ENCODE assay signal across 9 mouse cellular contexts in genomic region chr13:9846543-9847434, GRCm38 (mm10).
A peak's percentile ranks its signal among the peaks of the same experiment; 100 is the strongest.
DNase-seq lines count a peak whose midpoint lies in the region; ATAC-seq and TF ChIP-seq lines count a peak whose summit lies in the region.
"Had no signal": no experiment of that assay in that cellular context is flagged by ENCODE, and none has a peak within 500 bp of the region (broad histone marks: within the 10 kb centered on the region; RNA-seq: fewer than 3 reads in every experiment).

No protein-coding gene starts in this region.

- H3K9me3 ChIP-seq in forebrain, postnatal 0 days (ENCODE audit: low read length) = no peaks in the 10 kb centered on the region
- no peaks in the 10 kb centered on the region for H3K9me3 ChIP-seq in hindbrain, embryonic 13.5 days
- H3K9me3 ChIP-seq: limb, embryonic 15.5 days had no signal

- TF ChIP-seq CTCF in forebrain, postnatal 0 days (IDR thresholded peaks at IDR 0.05; ENCODE audit: low read depth) = peak; percentile 100

- 28% methylated on average over 14 of the region's 14 CpGs for WGBS in forebrain, postnatal 0 days
- 35% methylated on average over 14 of the region's 14 CpGs for WGBS in hindbrain, embryonic 13.5 days

- peak overlapping the region; percentile 28; the same call in 1 of the 2 replicates for H3K4me2 ChIP-seq in forebrain, postnatal 0 days (ENCODE audit: low read depth)
- H3K4me2 ChIP-seq in hindbrain, embryonic 13.5 days = 0 out of 2 replicates have a peak overlapping the region, but pooled peaks have one; percentile 22
- H3K4me2 ChIP-seq: limb, embryonic 15.5 days had no signal

- H3K36me3 ChIP-seq in forebrain, postnatal 0 days (ENCODE audit: insufficient read depth) = no peaks in the 10 kb centered on the region
- no peaks in the 10 kb centered on the region for H3K36me3 ChIP-seq in hindbrain, embryonic 13.5 days
- H3K36me3 ChIP-seq: limb, embryonic 15.5 days had no signal

- H3K27me3 ChIP-seq in forebrain, postnatal 0 days (ENCODE audit: insufficient read depth, low read length) = no peaks in the 10 kb centered on the region
- H3K27me3 ChIP-seq in hindbrain, embryonic 13.5 days = no peaks in the 10 kb centered on the region
- H3K27me3 ChIP-seq: limb, embryonic 15.5 days had no signal

- H3K4me1 ChIP-seq in forebrain, postnatal 0 days (ENCODE audit: insufficient read depth) = no peaks in the 10 kb centered on the region
- no peaks in the 10 kb centered on the region for H3K4me1 ChIP-seq in hindbrain, embryonic 13.5 days (replicated peaks)
- H3K4me1 ChIP-seq: limb, embryonic 15.5 days had no signal

- no peak overlapping the region for H3K27ac ChIP-seq in forebrain, postnatal 0 days (ENCODE audit: low read depth, low read length)
- H3K27ac ChIP-seq in hindbrain, embryonic 13.5 days = no peak overlapping the region
- H3K27ac ChIP-seq: limb, embryonic 15.5 days had no signal

- no peak overlapping the region for H3K9ac ChIP-seq in forebrain, postnatal 0 days
- H3K9ac ChIP-seq in hindbrain, embryonic 13.5 days = no peak overlapping the region
- H3K9ac ChIP-seq: limb, embryonic 15.5 days had no signal

- H3K4me3 ChIP-seq in forebrain, postnatal 0 days (ENCODE audit: low read depth, low read length) = no peak overlapping the region
- no peak overlapping the region for H3K4me3 ChIP-seq in hindbrain, embryonic 13.5 days
- H3K4me3 ChIP-seq: limb, embryonic 15.5 days had no signal

- ATAC-seq in forebrain, postnatal 0 days = peak; percentile 87
- ATAC-seq in hindbrain, embryonic 13.5 days (ENCODE audit: low FRiP score) = peak; percentile 87

- DNase-seq in MEL-GATA-1-ER (ENCODE audit: extremely low read depth, low read depth) = peak; percentile 9
- DNase-seq in cerebellum, adult 11 months = peak; percentile 37
- DNase-seq in forebrain, postnatal 0 days = peak; percentile 80
- peak; percentile 31 for DNase-seq in layer of hippocampus, adult 9-11 months
- DNase-seq in lung, postnatal 4 days = peak; percentile 42 to 71
- peak; percentile 50 for DNase-seq in right cerebral cortex, adult 18-20 months
- DNase-seq in urinary bladder, postnatal 4 days (ENCODE audit: low spot score in 2 of 2) = peak; percentile 41 to 68

Comparison
In these comparisons a context has a peak if more than half of its experiments do, and no peak if none do; other contexts are left out.
1. DNase-seq: peak in every context shown above with its lines; median percentile 80 in forebrain, postnatal 0 days; 56 in lung, postnatal 4 days; 54 in urinary bladder, postnatal 4 days; 50 in right cerebral cortex, adult 18-20 months; 37 in cerebellum, adult 11 months; 31 in layer of hippocampus, adult 9-11 months; 9 in MEL-GATA-1-ER.